Mouse (Mus musculus) olfactory bulb, adult 2 months (tissue): ENCODE data around the gene Exosc10.

Experiments
- CTCF ChIP-seq: fragments of 200-500 bp; IDR thresholded peaks from 2 replicates; pipeline ENCODE4 v1.5.1; 2012; ENCODE audit warnings: low read depth, mild to moderate bottlenecking, low read length, moderate library complexity; ENCODE audit not compliant: insufficient read depth
- POLR2A ChIP-seq: fragments of 200-500 bp; IDR thresholded peaks from 2 replicates; pipeline ENCODE4 v1.6.1; 2012; ENCODE audit warnings: mild to moderate bottlenecking, low read depth, low read length, moderate library complexity; ENCODE audit not compliant: insufficient read depth

DNA sequence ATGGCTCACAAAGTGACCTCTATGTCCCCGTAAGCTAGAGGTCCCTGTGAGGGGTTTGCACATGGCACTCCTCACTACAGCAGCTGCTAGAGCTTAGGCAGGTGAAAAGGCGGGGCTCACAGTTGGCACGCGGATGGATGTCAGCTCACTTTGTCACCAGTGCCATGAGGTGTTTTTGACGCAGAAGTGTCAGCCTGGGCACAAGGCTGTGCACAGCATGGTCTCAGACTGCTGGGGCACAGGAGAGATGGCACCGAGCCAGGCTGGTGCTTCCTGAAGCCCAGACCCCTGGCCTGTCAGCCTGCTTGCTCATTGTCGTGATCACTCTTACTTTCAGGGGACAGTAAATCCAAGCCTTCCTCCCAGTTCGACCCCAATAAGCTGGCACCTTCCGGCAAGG is 22.5 kb downstream of the Exosc10 start:
- TF ChIP-seq CTCF (no peak), POLR2A (no peak)
